Mouse (Mus musculus) erythroblast, embryonic 14.5 days (primary cell): ENCODE data around the gene Szt2.

Experiments used
- GATA1 ChIP-seq: IDR thresholded peaks from 2 replicates; pipeline ENCODE4 v1.6.1; 2012; ENCODE audit warnings: low read length, inconsistent platforms, mixed read lengths
- TAL1 ChIP-seq: IDR thresholded peaks from 3 replicates; pipeline ENCODE4 v1.6.1; 2012; ENCODE audit warnings: low read length, inconsistent platforms, mixed read lengths

DNA sequence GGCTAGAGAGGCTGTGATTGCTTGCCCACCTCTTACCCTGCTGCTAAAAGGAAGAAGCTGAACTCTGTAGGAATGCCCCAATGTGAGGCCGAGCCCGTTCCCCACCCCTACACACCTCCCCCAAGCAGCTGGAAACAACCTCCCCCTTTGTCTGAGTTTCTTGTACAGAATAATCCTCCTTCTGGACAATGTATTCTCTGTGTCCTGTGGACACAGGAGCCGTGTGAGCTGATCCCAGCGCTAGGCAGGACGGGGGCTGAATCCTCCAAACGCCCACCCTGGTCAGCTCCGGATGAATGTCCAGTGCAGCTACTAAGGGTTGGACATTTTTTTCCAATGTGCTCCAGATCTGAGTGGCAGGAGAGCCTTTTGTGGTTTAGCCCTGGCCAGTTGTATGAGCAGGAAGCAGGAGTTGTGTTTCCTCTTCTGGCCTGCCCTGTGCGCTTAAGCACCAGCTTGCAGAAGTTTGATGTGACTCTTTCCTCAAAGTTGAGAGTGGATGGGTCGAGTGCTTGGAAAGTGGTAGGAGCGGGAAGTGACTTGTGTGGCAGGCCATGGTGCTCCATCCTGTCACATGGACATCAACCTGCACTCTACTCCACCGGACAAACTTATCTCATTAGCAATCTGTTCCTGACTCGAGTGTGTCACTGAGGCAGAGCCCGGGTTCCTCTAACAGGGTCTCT, 8.2 kb upstream of the Szt2 start:
- TF ChIP-seq GATA1 (no peak), TAL1 (no peak)
